Mouse (Mus musculus) cerebellum, adult 2 months (tissue): Measurements from ENCODE around the gene Olfr457.

Experiments
- CTCF ChIP-seq: fragments of 200-500 bp; IDR thresholded peaks from 2 replicates; pipeline ENCODE4 v1.5.1; 2011; ENCODE audit warnings: low read depth, mild to moderate bottlenecking, control low read depth, low read length, moderate library complexity, borderline replicate concordance; ENCODE audit not compliant: insufficient read depth
- POLR2A ChIP-seq: fragments of 200-500 bp; IDR thresholded peaks from 2 replicates; pipeline ENCODE4 v1.6.1; 2011; ENCODE audit warnings: low read length, control low read depth, borderline replicate concordance; ENCODE audit not compliant: insufficient read depth

GRCm38 (mm10) chr6:42476235-42476634 lies at the start of gene Olfr457:
- no peak for TF ChIP-seq CTCF
- TF ChIP-seq POLR2A = no peak
